Mouse (Mus musculus) limb, embryonic 10.5 days (tissue): ENCODE measurements at regions not wholly inside any gene's neighbourhood (a gene's known extent, or its start where the extent isn't known, plus 50 kb on each side); places are given as distances from the start of the nearest gene placed in this dataset.

Experiments used
- DNase-seq: peaks from one replicate; pipeline ENCODE4 v3.0.0-alpha.2; 2017; ENCODE audit warnings: low spot score
- H3K27ac ChIP-seq: fragments of 300-500 bp; sonication (generic); 2 replicates; pipeline ENCODE4 v1.5.1; 2016; ENCODE audit warnings: mild to moderate bottlenecking
- H3K27me3 ChIP-seq: fragments of 300-500 bp; sonication (generic); 2 replicates; pipeline ENCODE4 v1.6.1; 2016; ENCODE audit warnings: low read depth, mild to moderate bottlenecking; ENCODE audit not compliant: poor library complexity, severe bottlenecking
- H3K36me3 ChIP-seq: fragments of 300-500 bp; sonication (generic); 2 replicates; pipeline ENCODE4 v1.6.1; 2016; ENCODE audit warnings: mild to moderate bottlenecking, moderate library complexity
- H3K4me1 ChIP-seq: fragments of 300-500 bp; sonication (generic); 2 replicates; pipeline ENCODE4 v1.6.1; 2016
- H3K4me3 ChIP-seq: fragments of 300-500 bp; sonication (generic); 2 replicates; pipeline ENCODE4 v1.5.1; 2016; ENCODE audit warnings: mild to moderate bottlenecking, moderate library complexity
- H3K9me3 ChIP-seq: fragments of 300-500 bp; sonication (generic); replicated peaks from 2 replicates; pipeline ENCODE4 v1.6.1; 2016; ENCODE audit warnings: mild to moderate bottlenecking
- WGBS: fragments of 180-500 bp; shearing (Covaris S2); methylation state at CpG from one replicate; pipeline ENCODE4 v1.1.7; 2016; 5-methylcytosine and 5-hydroxymethylcytosine counted together

GRCm38 (mm10) chr13:52756005-52756404, 173.0 kb downstream of the Syk start:
- no peak for DNase-seq
- Histone ChIP-seq H3K27me3 (0 out of 2 replicates have a peak, but pooled peaks cover 3% of the 10 kb centered on the region), H3K4me3 (no peak overlapping the region), H3K36me3 (no peaks in the 10 kb centered on the region), H3K4me1 (peaks cover 7% of the 10 kb centered on the region), H3K27ac (no peak overlapping the region), H3K9me3 (no peaks in the 10 kb centered on the region)
- 77% methylated on average over 10 of the region's 10 CpGs for WGBS

- peak; percentile 49 for DNase-seq
- WGBS, result 18% methylated on average over 13 of the region's 13 CpGs
- Histone ChIP-seq H3K4me1 (peaks cover 27% of the 10 kb centered on the region), H3K9me3 (no peaks in the 10 kb centered on the region), H3K27me3 (0 out of 2 replicates have a peak, but pooled peaks cover 8% of the 10 kb centered on the region), H3K27ac (no peak overlapping the region; the same call in none of the 2 replicates), H3K36me3 (no peaks in the 10 kb centered on the region), H3K4me3 (no peak overlapping the region)
Observed at GRCm38 (mm10) chr13:52765508-52766181, 163.8 kb downstream of the Auh start.

GRCm38 (mm10) chr13:52766236-52766635, 163.2 kb downstream of the Auh start:
- no peaks in the 10 kb centered on the region for H3K9me3 ChIP-seq
- 0 out of 2 replicates have a peak, but pooled peaks cover 8% of the 10 kb centered on the region for H3K27me3 ChIP-seq
- H3K4me3 ChIP-seq, result no peak overlapping the region
- DNase-seq, result no peak
- no peak overlapping the region for H3K27ac ChIP-seq
- peaks cover 27% of the 10 kb centered on the region for H3K4me1 ChIP-seq
- H3K36me3 ChIP-seq, result no peaks in the 10 kb centered on the region
- 73% methylated on average over 2 of the region's 2 CpGs for WGBS

- no peak overlapping the region for H3K4me3 ChIP-seq
- DNase-seq, result no peak
- H3K27ac ChIP-seq, result no peak overlapping the region
- H3K4me1 ChIP-seq, result peaks cover 24% of the 10 kb centered on the region
- H3K36me3 ChIP-seq, result no peaks in the 10 kb centered on the region
- no peaks in the 10 kb centered on the region for H3K27me3 ChIP-seq
- H3K9me3 ChIP-seq, result no peaks in the 10 kb centered on the region
- 93% methylated on average over 8 of the region's 8 CpGs for WGBS
Observed at GRCm38 (mm10) chr13:52769956-52770355, 159.5 kb downstream of the Auh start.

GRCm38 (mm10) chr13:52771518-52771917, 158.0 kb downstream of the Auh start:
- Histone ChIP-seq H3K27me3 (no peaks in the 10 kb centered on the region), H3K27ac (no peak overlapping the region), H3K9me3 (no peaks in the 10 kb centered on the region), H3K36me3 (no peaks in the 10 kb centered on the region), H3K4me1 (peaks cover 13% of the 10 kb centered on the region), H3K4me3 (no peak overlapping the region)
- DNase-seq, result no peak
- 89% methylated on average over 3 of the region's 3 CpGs for whole genome bisulfite sequencing

GRCm38 (mm10) chr13:52772081-52772480, 157.4 kb downstream of the Auh start:
- no peaks in the 10 kb centered on the region for H3K9me3 ChIP-seq
- H3K36me3 ChIP-seq, result no peaks in the 10 kb centered on the region
- no peaks in the 10 kb centered on the region for H3K27me3 ChIP-seq
- no peak for DNase-seq
- 84% methylated on average over 4 of the region's 4 CpGs for WGBS
- peaks cover 11% of the 10 kb centered on the region; the same call in 1 of the 2 replicates for H3K4me1 ChIP-seq
- H3K4me3 ChIP-seq, result no peak overlapping the region
- H3K27ac ChIP-seq, result no peak overlapping the region

- Histone ChIP-seq H3K27ac (no peak overlapping the region), H3K4me3 (no peak overlapping the region), H3K27me3 (no peaks in the 10 kb centered on the region), H3K36me3 (no peaks in the 10 kb centered on the region), H3K4me1 (peaks cover 19% of the 10 kb centered on the region), H3K9me3 (no peaks in the 10 kb centered on the region)
- WGBS, result 81% methylated on average over 6 of the region's 6 CpGs
- DNase-seq, result no peak
Observed at GRCm38 (mm10) chr13:52777396-52778034, 152.0 kb downstream of the Auh start.

- DNase-seq, result no peak
- H3K4me1 ChIP-seq, result peaks cover 19% of the 10 kb centered on the region
- no peaks in the 10 kb centered on the region for H3K27me3 ChIP-seq
- H3K27ac ChIP-seq, result no peak overlapping the region
- no peak overlapping the region for H3K4me3 ChIP-seq
- H3K9me3 ChIP-seq, result no peaks in the 10 kb centered on the region
- WGBS, result 44% methylated on average over 4 of the region's 4 CpGs
- H3K36me3 ChIP-seq, result no peaks in the 10 kb centered on the region
Observed at GRCm38 (mm10) chr13:52778848-52779247, 150.6 kb downstream of the Auh start.
